Mouse (Mus musculus): ENCODE measurements around the gene Selenon.

- TF ChIP-seq HCFC1 (IDR thresholded peaks at IDR 0.05; ENCODE audit: low read depth, low read length) (no peak), ZNF384 (IDR thresholded peaks at IDR 0.05; ENCODE audit: low read depth, low read length) (no peak), USF2 (conservative IDR thresholded peaks at IDR 0.05; ENCODE audit: low read depth, low read length) (no peak), CTCF (conservative IDR thresholded peaks at IDR 0.05 in 1 of 2, IDR thresholded peaks at IDR 0.05 in 1 of 2; ENCODE audit: low read depth in 2 of 2, low read length in 2 of 2) (no peak), GABPA (IDR thresholded peaks at IDR 0.05; ENCODE audit: insufficient replicate concordance, low read depth, low read length) (no peak), SIN3A (IDR thresholded peaks at IDR 0.05; ENCODE audit: low read length) (no peak), TCF12 (IDR thresholded peaks at IDR 0.05; ENCODE audit: low read depth, low read length) (no peak), NELFE (IDR thresholded peaks at IDR 0.05; ENCODE audit: low read depth, low read length) (no peak), MAX (IDR thresholded peaks at IDR 0.05; ENCODE audit: low read length) (no peak), POLR2AphosphoS2 (IDR thresholded peaks at IDR 0.05; ENCODE audit: low read depth, low read length) (no peak), USF1 (IDR thresholded peaks at IDR 0.05; ENCODE audit: low read depth, low read length) (no peak)
These were observed 61.8 kb downstream of the Selenon start for GRCm38 (mm10) chr4:134489986-134490665.
